10 mouse cellular contexts compared by ENCODE assay signal in genomic region chr9:66465087-66465486, GRCm38 (mm10). TPM values are rescaled to one million over a fixed set of nuclear protein-coding genes. Genes with fewer than 3 reads are reported as not detected.
DNase-seq lines count a peak whose midpoint lies in the region; ATAC-seq and TF ChIP-seq lines count a peak whose summit lies in the region.
"Had no signal": no experiment of that assay in that cellular context is flagged by ENCODE, and none has a peak within 500 bp of the region (broad histone marks: within the 10 kb centered on the region; RNA-seq: fewer than 3 reads in every experiment).

No protein-coding gene starts in this region.

- TF ChIP-seq POLR2A in heart, adult 2 months (IDR thresholded peaks at IDR 0.05; ENCODE audit: insufficient read depth, low read depth, low read length): no peak

- H3K9ac ChIP-seq in heart, adult 2 months (ENCODE audit: low read depth, low read length): no peak overlapping the region
- H3K9ac ChIP-seq in heart, embryonic 12.5 days: no peak overlapping the region
- H3K9ac ChIP-seq: liver, embryonic 13.5 days; stomach, embryonic 15.5 days had no signal

- intact Hi-C loops in heart, adult 2 months (cut with DNase I): loop anchor here (2.0 to 10.0 kb wide), 2 partner anchors 324 to 360 kb away; no protein-coding TSS in a partner anchor

- H3K4me1 ChIP-seq in heart, adult 2 months (ENCODE audit: control insufficient read depth, insufficient read depth, low read length): no peaks in the 10 kb centered on the region
- H3K4me1 ChIP-seq in heart, embryonic 12.5 days (replicated peaks): no peaks in the 10 kb centered on the region
- H3K4me1 ChIP-seq: liver, embryonic 13.5 days; stomach, embryonic 15.5 days had no signal

- no peaks in the 10 kb centered on the region for H3K79me2 ChIP-seq in heart, adult 2 months (replicated peaks; ENCODE audit: control insufficient read depth, insufficient read depth, low read length)

- H3K4me2 ChIP-seq in heart, embryonic 12.5 days: no peak overlapping the region
- H3K4me2 ChIP-seq: liver, embryonic 13.5 days; stomach, embryonic 15.5 days had no signal

- 61% methylated on average over 4 of the region's 4 CpGs for WGBS in heart, adult 2 months
- 59% methylated on average over 4 of the region's 4 CpGs for WGBS in heart, embryonic 12.5 days

- H3K27me3 ChIP-seq in heart, adult 2 months (ENCODE audit: control insufficient read depth, insufficient read depth, low read length): no peaks in the 10 kb centered on the region
- H3K27me3 ChIP-seq in heart, embryonic 12.5 days (replicated peaks): no peaks in the 10 kb centered on the region
- H3K27me3 ChIP-seq: liver, embryonic 13.5 days; stomach, embryonic 15.5 days had no signal

- ATAC-seq in heart, embryonic 12.5 days (ENCODE audit: insufficient number of reproducible peaks, low FRiP score): no peak

- H3K36me3 ChIP-seq in heart, adult 2 months (ENCODE audit: control insufficient read depth, insufficient read depth, low read length): 0 out of 2 replicates have a peak, but pooled peaks cover 1% of the 10 kb centered on the region
- peaks cover 49% of the 10 kb centered on the region for H3K36me3 ChIP-seq in heart, embryonic 12.5 days

- no peak overlapping the region for H3K4me3 ChIP-seq in heart, adult 2 months
- no peak overlapping the region for H3K4me3 ChIP-seq in heart, embryonic 12.5 days
- H3K4me3 ChIP-seq: liver, embryonic 13.5 days; stomach, embryonic 15.5 days had no signal

- TF ChIP-seq EP300 in heart, adult 2 months (IDR thresholded peaks at IDR 0.05; ENCODE audit: insufficient read depth, low read depth, low read length): no peak

- peak; percentile 82 for TF ChIP-seq CTCF in heart, adult 2 months (IDR thresholded peaks at IDR 0.05)

- H3K27ac ChIP-seq in heart, adult 2 months: no peak overlapping the region
- no peak overlapping the region for H3K27ac ChIP-seq in heart, embryonic 12.5 days (ENCODE audit: poor library complexity, severe bottlenecking)
- H3K27ac ChIP-seq: liver, embryonic 13.5 days; stomach, embryonic 15.5 days had no signal

- no peak for DNase-seq in heart, adult 2 months
- DNase-seq in ovary, postnatal 14 days (ENCODE audit: low spot score): peak; percentile 10
- DNase-seq in ovary, postnatal 10 days (ENCODE audit: low spot score): no peak
- DNase-seq in brain, adult 2 months (ENCODE audit: low read depth, low spot score): peak; percentile 72
- peak; percentile 31 for DNase-seq in heart, postnatal 4 days
- DNase-seq in thymus, postnatal 25 days: peak; percentile 48
- DNase-seq in frontal cortex, postnatal 25 days (ENCODE audit: low spot score in 2 of 2): no peak
- DNase-seq: liver, embryonic 13.5 days had no signal

- no peaks in the 10 kb centered on the region for H3K9me3 ChIP-seq in heart, embryonic 12.5 days (replicated peaks)
- H3K9me3 ChIP-seq: liver, embryonic 13.5 days; stomach, embryonic 15.5 days had no signal

RNA-seq across cellular contexts. Expression of gene Fbxl22, which starts 49.3 kb away (rescaled TPM):
- total RNA-seq in heart, adult 2 months (2021): 10 to 100 TPM; 24.7 to 32.5 TPM
- polyA plus RNA-seq in heart, adult 2 months (2012; rRNA removed): 48.5 and 71.4 TPM in 2 replicates
- polyA plus RNA-seq in heart, embryonic 12.5 days (2016; fragmentation: Nextera tagmentation; extraction: Ambion mirVana): 62.2 and 63.9 TPM in 2 replicates
- 10 to 100 TPM; 84.3 to 92.5 TPM for total RNA-seq in heart, postnatal 4 days (2021)

Comparison
In these comparisons a context has a peak if more than half of its experiments do, and no peak if none do; other contexts are left out.
1. DNase-seq: peak in ovary, postnatal 14 days (single experiment), brain, adult 2 months (single experiment), heart, postnatal 4 days (single experiment) and thymus, postnatal 25 days (single experiment); none in heart, adult 2 months (0 of 2), ovary, postnatal 10 days (single experiment) and frontal cortex, postnatal 25 days (0 of 2).